Mouse (Mus musculus) kidney, adult 2 months (tissue): ENCODE results near the gene Pcca.

Experiments used
- CTCF ChIP-seq: fragments of 200-500 bp; conservative IDR thresholded peaks from 2 replicates; pipeline ENCODE4 v1.5.1; 2011; ENCODE audit warnings: low read depth, mild to moderate bottlenecking, control low read depth, low read length, moderate library complexity, mixed read lengths; ENCODE audit not compliant: insufficient read depth, insufficient read length
- POLR2A ChIP-seq: fragments of 200-500 bp; IDR thresholded peaks from one replicate; pipeline ENCODE4 v1.6.1; 2011; ENCODE audit warnings: low read depth, low read length, control low read depth

- TF ChIP-seq CTCF (no peak), POLR2A (no peak)
Observed at GRCm38 (mm10) chr14:122485635-122486181, 48.4 kb upstream of the Pcca start.
